Mouse (Mus musculus): ENCODE results near the gene R3hdml.

DNA sequence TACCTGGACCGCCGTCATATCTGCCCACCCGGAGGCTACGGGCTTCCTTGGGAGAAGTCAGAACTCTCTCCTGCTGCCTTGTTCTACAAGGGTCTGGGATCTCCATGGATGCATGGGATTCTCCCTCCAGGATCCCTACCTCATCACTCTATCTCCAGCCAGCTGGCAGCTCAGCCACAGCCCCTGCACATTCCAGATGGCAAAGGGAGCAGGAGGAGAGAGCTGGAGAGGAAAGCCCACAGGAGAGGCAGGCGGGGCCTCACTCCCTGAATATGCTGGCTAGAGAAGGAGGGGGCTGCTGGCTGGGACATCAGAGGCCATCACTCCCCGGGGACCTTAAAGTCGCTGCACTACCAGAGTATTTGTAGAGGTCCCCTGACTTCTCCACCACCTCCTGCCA is 767 bp upstream of the R3hdml start:
- TF ChIP-seq POLR2A (IDR thresholded peaks at IDR 0.05; ENCODE audit: control insufficient read depth, extremely low read depth, insufficient read depth, low read length, poor library complexity): no peak
- no peak for TF ChIP-seq CTCF (IDR thresholded peaks at IDR 0.05; ENCODE audit: borderline replicate concordance, control insufficient read depth, extremely low read depth, insufficient read depth, low read length, poor library complexity)

Data from thymus, adult 2 months (tissue).